Mouse (Mus musculus) embryonic facial prominence, embryonic 12.5 days (tissue): ENCODE measurements around the gene Oasl1. TPM values are rescaled to one million over a fixed set of nuclear protein-coding genes. Genes with fewer than 3 reads are reported as not detected.

Experiments
- ATAC-seq: fragments of 200-750 bp; cut with Nextera tagmentation; 2 replicates; pipeline ENCODE4 v1.8.0; 2017; ENCODE audit not compliant: insufficient number of reproducible peaks, insufficient read depth, low FRiP score, low TSS enrichment
- H3K27ac ChIP-seq: fragments of 300-500 bp; sonication (generic); 2 replicates; pipeline ENCODE4 v1.5.1; 2016; ENCODE audit warnings: mild to moderate bottlenecking
- H3K27me3 ChIP-seq: fragments of 300-500 bp; sonication (generic); 2 replicates; pipeline ENCODE4 v1.6.1; 2016; ENCODE audit warnings: mild to moderate bottlenecking, moderate library complexity
- H3K36me3 ChIP-seq: fragments of 300-500 bp; sonication (generic); 2 replicates; pipeline ENCODE4 v1.6.1; 2016; ENCODE audit warnings: mild to moderate bottlenecking
- H3K4me1 ChIP-seq: fragments of 300-500 bp; sonication (generic); 2 replicates; pipeline ENCODE4 v1.6.1; 2016
- H3K4me2 ChIP-seq: fragments of 300-500 bp; sonication (generic); replicated peaks from 2 replicates; pipeline ENCODE4 v1.6.1; 2016; ENCODE audit warnings: mild to moderate bottlenecking, moderate library complexity
- H3K4me3 ChIP-seq: fragments of 300-500 bp; sonication (generic); 2 replicates; pipeline ENCODE4 v1.5.1; 2016; ENCODE audit warnings: mild to moderate bottlenecking
- H3K9ac ChIP-seq: fragments of 300-500 bp; sonication (generic); 2 replicates; pipeline ENCODE4 v1.6.1; 2016; ENCODE audit warnings: mild to moderate bottlenecking, moderate library complexity
- H3K9me3 ChIP-seq: fragments of 300-500 bp; sonication (generic); 2 replicates; pipeline ENCODE4 v1.6.1; 2016; ENCODE audit warnings: mild to moderate bottlenecking, moderate library complexity
- WGBS: fragments of 180-500 bp; shearing (Covaris S2); methylation state at CpG from one replicate; pipeline ENCODE4 v1.1.7; 2016; 5-methylcytosine and 5-hydroxymethylcytosine counted together
- polyA plus RNA-seq: library from polyadenylated mRNA; unstranded; fragments of >200 nt; fragmentation: Nextera tagmentation; extraction: Ambion mirVana; gene quantifications from 2 replicates; pipeline ENCODE4 v1.2.1, GENCODE M21; 2016

Gene Oasl1
- polyA plus RNA-seq, 1 experiment from 2014 or later, result 0.65 TPM

DNA sequence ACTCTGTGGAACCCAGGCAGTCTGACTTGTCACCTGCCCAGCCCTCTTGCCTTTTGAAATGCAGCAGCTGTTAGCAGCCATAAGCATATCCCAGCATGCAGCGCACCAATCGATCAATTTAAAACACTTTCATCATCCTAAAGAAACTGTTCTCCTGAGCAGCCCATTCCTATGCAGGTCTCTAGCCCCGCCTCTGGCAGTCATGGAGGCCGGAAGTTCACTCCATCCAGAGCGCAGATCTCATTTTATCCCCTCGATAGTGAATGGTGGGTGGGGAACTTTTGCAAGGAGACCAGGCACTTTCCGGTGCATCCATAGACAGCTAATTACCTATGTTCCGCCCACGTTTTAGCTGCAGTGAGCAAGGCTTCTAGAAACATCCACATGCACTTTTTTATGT is 49.2 kb downstream of the Oasl1 start:
- Histone ChIP-seq H3K9ac (no peak overlapping the region), H3K9me3 (no peaks in the 10 kb centered on the region), H3K36me3 (no peaks in the 10 kb centered on the region), H3K4me2 (no peak overlapping the region), H3K4me1 (no peaks in the 10 kb centered on the region), H3K4me3 (no peak overlapping the region), H3K27me3 (peaks cover 18% of the 10 kb centered on the region), H3K27ac (no peak overlapping the region)
- WGBS, result 82% methylated on average over 9 of the region's 9 CpGs
- ATAC-seq, result no peak

DNA sequence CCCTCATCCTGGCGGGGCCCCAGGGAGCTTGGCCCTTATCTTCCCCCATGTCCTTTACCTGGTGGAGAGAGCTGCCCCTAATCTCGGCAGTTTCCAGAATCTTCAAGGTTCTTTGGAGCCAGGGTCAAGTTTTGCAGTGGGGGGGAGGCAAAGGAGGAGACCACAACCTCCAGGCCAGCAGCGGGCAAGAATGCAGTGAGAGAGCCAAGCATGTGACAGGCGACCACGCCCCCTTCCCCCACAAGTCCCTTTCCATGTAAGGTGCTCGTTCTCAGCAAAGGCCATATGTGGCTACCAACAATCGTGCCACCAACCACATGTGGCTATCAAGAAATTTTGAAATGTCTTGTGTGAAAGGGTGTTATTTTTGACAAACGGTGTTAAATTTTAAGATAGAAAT is 50.1 kb downstream of the Oasl1 start:
- whole genome bisulfite sequencing, result 82% methylated on average over 8 of the region's 8 CpGs
- H3K9me3 ChIP-seq, result no peaks in the 10 kb centered on the region
- H3K4me2 ChIP-seq, result no peak overlapping the region
- H3K4me3 ChIP-seq, result no peak overlapping the region
- H3K4me1 ChIP-seq, result no peaks in the 10 kb centered on the region
- H3K27ac ChIP-seq, result no peak overlapping the region
- no peak overlapping the region for H3K9ac ChIP-seq
- H3K36me3 ChIP-seq, result no peaks in the 10 kb centered on the region
- peaks cover 10% of the 10 kb centered on the region for H3K27me3 ChIP-seq
- no peak for ATAC-seq

GRCm38 (mm10) chr5:114976935-114977334 is 53.9 kb downstream of the Oasl1 start:
- no peaks in the 10 kb centered on the region for H3K36me3 ChIP-seq
- no peak overlapping the region for H3K9ac ChIP-seq
- no peak overlapping the region for H3K27ac ChIP-seq
- H3K9me3 ChIP-seq, result no peaks in the 10 kb centered on the region
- no peak overlapping the region for H3K4me3 ChIP-seq
- no peak overlapping the region for H3K4me2 ChIP-seq
- no peak for ATAC-seq
- H3K4me1 ChIP-seq, result peaks cover 11% of the 10 kb centered on the region; the same call in 1 of the 2 replicates
- H3K27me3 ChIP-seq, result no peaks in the 10 kb centered on the region

- Histone ChIP-seq H3K4me2 (no peak overlapping the region), H3K9me3 (no peaks in the 10 kb centered on the region), H3K27me3 (no peaks in the 10 kb centered on the region), H3K4me3 (no peak overlapping the region), H3K36me3 (no peaks in the 10 kb centered on the region), H3K4me1 (peaks cover 11% of the 10 kb centered on the region; the same call in 1 of the 2 replicates), H3K27ac (no peak overlapping the region), H3K9ac (no peak overlapping the region)
- 75% methylated on average over 11 of the region's 11 CpGs for WGBS
- ATAC-seq, result no peak
These were observed 55.4 kb downstream of the Oasl1 start for GRCm38 (mm10) chr5:114978473-114978872.

GRCm38 (mm10) chr5:114978888-114979249 is 55.8 kb downstream of the Oasl1 start:
- Histone ChIP-seq H3K4me2 (peak overlapping the region; percentile 89), H3K27me3 (no peaks in the 10 kb centered on the region), H3K4me3 (peak overlapping the region; percentile 39), H3K4me1 (peaks cover 11% of the 10 kb centered on the region; the same call in 1 of the 2 replicates), H3K27ac (no peak overlapping the region), H3K9ac (0 out of 2 replicates have a peak overlapping the region, but pooled peaks have one; percentile 10), H3K36me3 (no peaks in the 10 kb centered on the region), H3K9me3 (no peaks in the 10 kb centered on the region)
- WGBS, result 3% methylated on average over 6 of the region's 6 CpGs
- no peak for ATAC-seq

- 0 out of 2 replicates have a peak, but pooled peaks have one; percentile 32 for ATAC-seq
- Histone ChIP-seq H3K36me3 (no peaks in the 10 kb centered on the region), H3K9me3 (no peaks in the 10 kb centered on the region), H3K4me2 (peak overlapping the region; percentile 89), H3K9ac (peak overlapping the region; percentile 49), H3K4me1 (peaks cover 11% of the 10 kb centered on the region; the same call in 1 of the 2 replicates), H3K4me3 (peak overlapping the region; percentile 39), H3K27ac (no peak overlapping the region), H3K27me3 (no peaks in the 10 kb centered on the region)
- 5% methylated on average over 32 of the region's 32 CpGs for WGBS
These were observed 56.4 kb downstream of the Oasl1 start for GRCm38 (mm10) chr5:114979250-114980121.

GRCm38 (mm10) chr5:114980122-114980748 is 57.2 kb downstream of the Oasl1 start:
- Histone ChIP-seq H3K9me3 (no peaks in the 10 kb centered on the region), H3K36me3 (no peaks in the 10 kb centered on the region), H3K4me3 (peak overlapping the region; percentile 39), H3K9ac (0 out of 2 replicates have a peak overlapping the region, but pooled peaks have one; percentile 49), H3K27me3 (no peaks in the 10 kb centered on the region), H3K4me1 (peaks cover 11% of the 10 kb centered on the region; the same call in 1 of the 2 replicates), H3K4me2 (peak overlapping the region; percentile 89), H3K27ac (no peak overlapping the region)
- 19% methylated on average over 16 of the region's 16 CpGs for WGBS
- no peak for ATAC-seq

DNA sequence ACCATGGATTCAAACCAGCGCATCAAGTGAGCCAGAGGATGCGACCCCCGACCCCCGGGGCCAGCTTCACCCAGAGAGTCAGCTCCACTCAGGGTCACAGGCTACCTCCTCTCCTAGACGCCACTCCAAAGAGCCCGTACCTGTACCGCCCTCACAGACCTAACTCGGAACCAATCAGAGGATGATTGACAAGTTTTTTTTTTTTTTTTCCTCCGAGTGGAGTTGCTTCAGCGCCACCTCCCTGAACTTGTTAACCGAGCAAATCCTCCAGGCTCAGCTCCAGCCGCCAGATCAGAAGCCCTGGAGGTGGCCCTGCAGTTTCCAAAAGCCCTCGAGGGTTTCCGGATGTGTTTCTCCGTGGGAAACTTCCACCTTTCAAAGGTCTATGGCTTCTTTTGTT is 59.0 kb downstream of the Oasl1 start:
- no peak overlapping the region for H3K27ac ChIP-seq
- no peak overlapping the region for H3K4me2 ChIP-seq
- no peak overlapping the region for H3K4me3 ChIP-seq
- WGBS, result 48% methylated on average over 15 of the region's 15 CpGs
- H3K9ac ChIP-seq, result no peak overlapping the region
- no peak for ATAC-seq
- no peaks in the 10 kb centered on the region for H3K27me3 ChIP-seq
- H3K4me1 ChIP-seq, result peaks cover 11% of the 10 kb centered on the region; the same call in 1 of the 2 replicates
- no peaks in the 10 kb centered on the region for H3K36me3 ChIP-seq
- no peaks in the 10 kb centered on the region for H3K9me3 ChIP-seq

DNA sequence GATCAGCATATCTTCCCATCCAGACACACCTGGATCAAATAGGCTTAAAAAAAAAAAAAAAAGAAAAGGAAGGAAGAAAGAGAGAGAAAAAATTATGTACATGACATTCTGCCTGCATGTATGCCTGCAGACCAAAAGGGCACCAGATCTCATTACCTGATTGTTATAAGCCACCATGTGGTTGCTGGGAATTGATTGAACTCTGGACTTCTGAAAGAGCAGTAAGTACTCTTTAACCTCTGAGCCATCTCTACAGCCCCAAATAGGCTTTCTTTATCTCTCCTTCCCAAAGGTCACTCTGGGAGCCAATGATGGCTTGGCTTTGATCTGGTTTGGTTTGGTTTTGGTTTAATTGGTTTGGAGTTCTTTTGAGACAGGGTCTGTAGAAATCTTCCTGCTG is 62.0 kb downstream of the Oasl1 start:
- H3K36me3 ChIP-seq, result no peaks in the 10 kb centered on the region
- H3K9ac ChIP-seq, result no peak overlapping the region
- no peaks in the 10 kb centered on the region for H3K9me3 ChIP-seq
- no peaks in the 10 kb centered on the region for H3K27me3 ChIP-seq
- no peak overlapping the region for H3K27ac ChIP-seq
- peaks cover 2% of the 10 kb centered on the region; the same call in 1 of the 2 replicates for H3K4me1 ChIP-seq
- ATAC-seq, result no peak
- no peak overlapping the region for H3K4me3 ChIP-seq
- H3K4me2 ChIP-seq, result no peak overlapping the region

Other genes starting within 250 kb of the Oasl1 start
- 63.0 and 64.5 TPM in 2 replicates for gene Gltp, start 232.3 kb upstream of the Oasl1 start, polyA plus RNA-seq
- gene Tchp, start 215.5 kb upstream of the Oasl1 start, polyA plus RNA-seq, result 18.8 and 21.7 TPM in 2 replicates
- 60.5 and 63.9 TPM in 2 replicates for gene Ankrd13a, start 148.6 kb upstream of the Oasl1 start, polyA plus RNA-seq
- 48.2 and 52.6 TPM in 2 replicates for gene Git2, start 147.7 kb upstream of the Oasl1 start, polyA plus RNA-seq
- 109 and 113 TPM in 2 replicates for gene 1500011B03Rik, start 99.8 kb upstream of the Oasl1 start, polyA plus RNA-seq
- gene 4930519G04Rik, start 69.6 kb upstream of the Oasl1 start, polyA plus RNA-seq, result not detected in 2 replicates
- 0.28 and 0.39 TPM in 2 replicates for gene Gm9936, start 64.6 kb upstream of the Oasl1 start, polyA plus RNA-seq
- gene Oasl2, start 26.3 kb upstream of the Oasl1 start, polyA plus RNA-seq, result 2.4 and 4.2 TPM in 2 replicates
- 65.4 and 73.8 TPM in 2 replicates for gene 2210016L21Rik, start 18.9 kb downstream of the Oasl1 start, polyA plus RNA-seq
- gene Hnf1a, start 47.9 kb downstream of the Oasl1 start, polyA plus RNA-seq, result 0.05 TPM in 1 of 2 replicates, not detected in the other
- gene Sppl3, start 87.9 kb downstream of the Oasl1 start, polyA plus RNA-seq, result 19.9 and 32.7 TPM in 2 replicates
- gene Gm10401, start 175.1 kb downstream of the Oasl1 start, polyA plus RNA-seq, result 31.3 and 34.4 TPM in 2 replicates
- gene Acads, start 196.1 kb downstream of the Oasl1 start, polyA plus RNA-seq, result 52.4 and 52.8 TPM in 2 replicates
- gene Unc119b, start 211.7 kb downstream of the Oasl1 start, polyA plus RNA-seq, result 56.0 and 56.3 TPM in 2 replicates
- 82.1 and 86.6 TPM in 2 replicates for gene Mlec, start 234.9 kb downstream of the Oasl1 start, polyA plus RNA-seq